Mouse (Mus musculus): ENCODE data around the gene Ddx19b. TPM values are rescaled to one million over a fixed set of nuclear protein-coding genes. Genes with fewer than 3 reads are reported as not detected.

The Ddx19b gene
- total and polyA plus RNA-seq, 3 experiments, result 3.2 to 10.3 (median 10.3) TPM

DNA sequence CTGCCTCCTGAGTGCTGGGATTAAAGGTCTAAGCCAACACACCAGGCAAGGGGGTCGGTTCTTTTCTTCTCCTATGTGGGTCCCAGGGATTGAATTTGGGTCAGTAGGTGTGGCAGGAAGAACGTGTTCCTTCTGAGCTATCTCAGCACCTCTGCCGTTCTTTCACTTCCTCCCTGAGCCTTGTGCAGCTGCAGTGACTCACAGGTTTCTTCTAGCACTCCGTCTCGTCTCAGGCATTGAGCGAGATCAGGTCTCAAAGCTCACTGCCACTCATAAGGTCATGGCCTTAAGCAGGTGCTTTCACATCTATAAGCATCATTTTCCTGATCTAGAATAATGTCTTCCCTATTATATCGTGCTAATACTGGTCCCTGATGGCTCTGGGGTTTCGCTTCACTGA lies 76.8 kb downstream of the Ddx19b start:
- intact Hi-C loops (cut with DNase I), result no loop called here
- Histone ChIP-seq H3K4me3 (no peak overlapping the region), H3K4me1 (ENCODE audit: control insufficient read depth, insufficient read depth, low read length) (peaks cover 4% of the 10 kb centered on the region), H3K79me2 (replicated peaks; ENCODE audit: control insufficient read depth, insufficient read depth, low read length) (no peaks in the 10 kb centered on the region), H3K27me3 (ENCODE audit: control insufficient read depth, insufficient read depth, low read length) (no peaks in the 10 kb centered on the region), H3K27ac (no peak overlapping the region; the same call in 1 of the 2 replicates), H3K9ac (ENCODE audit: low read depth, low read length) (no peak overlapping the region), H3K36me3 (ENCODE audit: control insufficient read depth, insufficient read depth, low read length) (no peaks in the 10 kb centered on the region)
- no peak for DNase-seq
- TF ChIP-seq POLR2A (IDR thresholded peaks at IDR 0.05; ENCODE audit: insufficient read depth, low read depth, low read length) (no peak), EP300 (IDR thresholded peaks at IDR 0.05; ENCODE audit: insufficient read depth, low read depth, low read length) (no peak), CTCF (IDR thresholded peaks at IDR 0.05) (no peak)
- WGBS, result 52% methylated on average over 8 of the region's 8 CpGs

Small RNAs within 50 kb of the gene (microRNA-seq; reads per million reads assigned to microRNA genes)
- gene Gm24103 (0 reads per million in 2 experiments), gene Mir3473d (0 to 0.77 reads per million in 2 experiments)

Other genes with a start within 250 kb of the Ddx19b start
- gene Il34, start 225.8 kb downstream of the Ddx19b start, total RNA-seq (2021), result 1 to 10 TPM; 3.3 to 5.3 TPM
- 7.2 and 15.3 TPM in 2 replicates for gene Il34, start 225.8 kb downstream of the Ddx19b start, polyA plus RNA-seq (2012; rRNA removed)
- 10 to 100 TPM; 66.2 to 74.1 TPM for gene Cog4, start 185.2 kb downstream of the Ddx19b start, total RNA-seq (2021)
- 34.8 and 51.5 TPM in 2 replicates for gene Cog4, start 185.2 kb downstream of the Ddx19b start, polyA plus RNA-seq (2012; rRNA removed)
- 10 to 100 TPM; 38.3 to 39.7 TPM for gene Sf3b3, start 185.0 kb downstream of the Ddx19b start, total RNA-seq (2021)
- gene Sf3b3, start 185.0 kb downstream of the Ddx19b start, polyA plus RNA-seq (2012; rRNA removed), result 19.2 and 34.3 TPM in 2 replicates
- gene Fuk, start 129.3 kb downstream of the Ddx19b start, total RNA-seq (2021), result 1 to 10 TPM; 4.5 to 4.6 TPM
- 6.2 and 8.8 TPM in 2 replicates for gene Fuk, start 129.3 kb downstream of the Ddx19b start, polyA plus RNA-seq (2012; rRNA removed)
- 10 to 100 TPM; 20.2 to 22.0 TPM for gene St3gal2, start 111.8 kb downstream of the Ddx19b start, total RNA-seq (2021)
- 25.9 and 34.8 TPM in 2 replicates for gene St3gal2, start 111.8 kb downstream of the Ddx19b start, polyA plus RNA-seq (2012; rRNA removed)
- gene Ddx19a, start 34.0 kb downstream of the Ddx19b start, total RNA-seq (2021), result 10 to 100 TPM; 31.7 to 34.8 TPM
- 18.0 and 29.5 TPM in 2 replicates for gene Ddx19a, start 34.0 kb downstream of the Ddx19b start, polyA plus RNA-seq (2012; rRNA removed)
- 10 to 100 TPM; 31.9 to 38.1 TPM for gene Aars, start 1.4 kb upstream of the Ddx19b start, total RNA-seq (2021)
- 19.4 and 28.3 TPM in 2 replicates for gene Aars, start 1.4 kb upstream of the Ddx19b start, polyA plus RNA-seq (2012; rRNA removed)
- not detected for gene Exosc6, start 24.6 kb upstream of the Ddx19b start, total RNA-seq (2021)
- not detected in 2 replicates for gene Exosc6, start 24.6 kb upstream of the Ddx19b start, polyA plus RNA-seq (2012; rRNA removed)
- gene Clec18a, start 60.7 kb upstream of the Ddx19b start, total RNA-seq (2021), result 1 to 10 TPM; 1.1 to 1.3 TPM
- gene Clec18a, start 60.7 kb upstream of the Ddx19b start, polyA plus RNA-seq (2012; rRNA removed), result 1.1 and 1.6 TPM in 2 replicates
- 100 to 1,000 TPM in 1 of 2 experiments, 10 to 100 TPM in 1; 88.3 to 114 TPM for gene Pdpr, start 62.9 kb upstream of the Ddx19b start, total RNA-seq (2021)
- gene Pdpr, start 62.9 kb upstream of the Ddx19b start, polyA plus RNA-seq (2012; rRNA removed), result 28.5 and 55.3 TPM in 2 replicates
- gene Glg1, start 227.5 kb upstream of the Ddx19b start, total RNA-seq (2021), result 10 to 100 TPM; 85.0 to 98.0 TPM
- gene Glg1, start 227.5 kb upstream of the Ddx19b start, polyA plus RNA-seq (2012; rRNA removed), result 40.1 and 69.1 TPM in 2 replicates